Mouse (Mus musculus) MEL (cell line): ENCODE results near the gene Mmachc. TPM values are rescaled to one million over a fixed set of nuclear protein-coding genes. Genes with fewer than 3 reads are reported as not detected.
"Not testable (repeated sequence)": the region's sequence is repeated elsewhere in the genome, so short reads cannot be mapped to it uniquely, and the experiment has no call there.

Experiments used
- DNase-seq: peaks from one replicate; pipeline ENCODE4 v3.0.0; 2011; ENCODE audit warnings: low read depth, low spot score
- H3K27ac ChIP-seq: 2 replicates; pipeline ENCODE4 v1.5.1; 2012; ENCODE audit warnings: low read depth, mild to moderate bottlenecking, control low read depth, low read length, moderate library complexity; ENCODE audit not compliant: control insufficient read depth
- H3K27me3 ChIP-seq, 2 experiments: fragments of 150-350 bp in 1 of 2; sonication (generic) in 1 of 2; 2 replicates each; pipeline ENCODE4 v1.6.1; 2012; ENCODE audit warnings: low read length in 2 of 2, mild to moderate bottlenecking in 2 of 2, improper control_type of control experiment in 1 of 2, moderate library complexity in 1 of 2; ENCODE audit not compliant: insufficient read depth in 2 of 2, control insufficient read depth in 1 of 2
- H3K36me3 ChIP-seq, 2 experiments: 2 replicates each; pipeline ENCODE4 v1.6.1; 2012 to 2014; ENCODE audit warnings: low read length in 2 of 2, improper control_type of control experiment in 1 of 2, inconsistent platforms in 1 of 2, mild to moderate bottlenecking in 1 of 2; ENCODE audit not compliant: insufficient read depth in 2 of 2, control insufficient read depth in 1 of 2
- H3K4me1 ChIP-seq, 2 experiments: fragments of 150-350 bp in 1 of 2; sonication (generic) in 1 of 2; 2 replicates each; pipeline ENCODE4 v1.6.1; 2012; ENCODE audit warnings: low read length in 2 of 2, improper control_type of control experiment in 1 of 2, mild to moderate bottlenecking in 1 of 2; ENCODE audit not compliant: insufficient read depth in 2 of 2, control insufficient read depth in 1 of 2
- H3K4me3 ChIP-seq, 2 experiments: fragments of 150-350 bp in 1 of 2; sonication (generic) in 1 of 2; 2 replicates each; pipeline ENCODE4 v1.5.1; 2012; ENCODE audit warnings: low read depth in 2 of 2, low read length in 2 of 2, mild to moderate bottlenecking in 2 of 2, moderate library complexity in 2 of 2, control low read depth in 1 of 2, improper control_type of control experiment in 1 of 2; ENCODE audit not compliant: control insufficient read depth in 1 of 2, insufficient read depth in 1 of 2
- H3K79me2 ChIP-seq: 2 replicates; pipeline ENCODE4 v1.6.1; 2012; ENCODE audit warnings: mild to moderate bottlenecking, low read length, moderate library complexity; ENCODE audit not compliant: control insufficient read depth, poor library complexity, insufficient read depth
- H3K9ac ChIP-seq: 2 replicates; pipeline ENCODE4 v1.6.1; 2012; ENCODE audit warnings: low read depth, mild to moderate bottlenecking, control low read depth, low read length, moderate library complexity; ENCODE audit not compliant: control insufficient read depth, poor library complexity, severe bottlenecking
- H3K9me3 ChIP-seq: fragments of 150-350 bp; sonication (generic); replicated peaks from 2 replicates; pipeline ENCODE4 v1.6.1; 2012; ENCODE audit warnings: mild to moderate bottlenecking, low read length, improper control_type of control experiment, moderate library complexity; ENCODE audit not compliant: insufficient read depth
- CHD1 ChIP-seq: IDR thresholded peaks from 2 replicates; pipeline ENCODE4 v1.6.1; 2012; ENCODE audit warnings: low read depth, mild to moderate bottlenecking, inconsistent platforms, low read length, improper control_type of control experiment
- EP300 ChIP-seq, 2 experiments: IDR thresholded peaks; 2 replicates each; pipeline ENCODE4 v1.6.1; 2011; ENCODE audit warnings: improper control_type of control experiment in 2 of 2, low read length in 2 of 2, low read depth in 1 of 2, mild to moderate bottlenecking in 1 of 2
- ETS1 ChIP-seq: IDR thresholded peaks from 2 replicates; pipeline ENCODE4 v1.6.1; 2012; ENCODE audit warnings: low read depth, mild to moderate bottlenecking, inconsistent platforms, low read length, improper control_type of control experiment, moderate library complexity
- GABPA ChIP-seq: IDR thresholded peaks from 2 replicates; pipeline ENCODE4 v1.6.1; 2012; ENCODE audit warnings: low read depth, mild to moderate bottlenecking, inconsistent platforms, low read length, improper control_type of control experiment, moderate library complexity
- HCFC1 ChIP-seq: IDR thresholded peaks from 2 replicates; pipeline ENCODE4 v1.6.1; 2012; ENCODE audit warnings: low read depth, mild to moderate bottlenecking, inconsistent platforms, low read length, improper control_type of control experiment, moderate library complexity
- JUND ChIP-seq: IDR thresholded peaks from 2 replicates; pipeline ENCODE4 v1.6.1; 2011; ENCODE audit warnings: low read depth, mild to moderate bottlenecking, improper control_type of control experiment, low read length
- MAFK ChIP-seq: IDR thresholded peaks from 2 replicates; pipeline ENCODE4 v1.6.1; 2011; ENCODE audit warnings: low read depth, mild to moderate bottlenecking, low read length, improper control_type of control experiment, borderline replicate concordance
- MAX ChIP-seq: IDR thresholded peaks from 2 replicates; pipeline ENCODE4 v1.6.1; 2011; ENCODE audit warnings: low read length, improper control_type of control experiment
- MAZ ChIP-seq: IDR thresholded peaks from 2 replicates; pipeline ENCODE4 v1.6.1; 2012; ENCODE audit warnings: low read depth, mild to moderate bottlenecking, inconsistent platforms, low read length, improper control_type of control experiment
- MYC ChIP-seq: IDR thresholded peaks from 2 replicates; pipeline ENCODE4 v1.6.1; 2011; ENCODE audit warnings: low read depth, mild to moderate bottlenecking, low read length, improper control_type of control experiment, moderate library complexity
- POLR2A ChIP-seq, 2 experiments: IDR thresholded peaks; 2 replicates each; pipeline ENCODE4 v1.6.1; 2011 to 2012; ENCODE audit warnings: low read length in 2 of 2, mild to moderate bottlenecking in 2 of 2, control low read depth in 1 of 2, improper control_type of control experiment in 1 of 2, low read depth in 1 of 2, moderate library complexity in 1 of 2; ENCODE audit not compliant: control insufficient read depth in 1 of 2, insufficient read depth in 1 of 2, poor library complexity in 1 of 2
- POLR2AphosphoS2 ChIP-seq: IDR thresholded peaks from 2 replicates; pipeline ENCODE4 v1.6.1; 2011; ENCODE audit warnings: low read length, improper control_type of control experiment
- POLR2AphosphoS5 ChIP-seq: IDR thresholded peaks from 2 replicates; pipeline ENCODE4 v1.6.1; 2012; ENCODE audit warnings: low read depth, borderline replicate concordance, mild to moderate bottlenecking, inconsistent platforms, low read length, moderate library complexity, mixed read lengths
- RAD21 ChIP-seq: IDR thresholded peaks from 2 replicates; pipeline ENCODE4 v1.6.1; 2011; ENCODE audit warnings: mild to moderate bottlenecking, low read depth, low read length, improper control_type of control experiment
- RCOR1 ChIP-seq: IDR thresholded peaks from 2 replicates; pipeline ENCODE4 v1.6.1; 2012; ENCODE audit warnings: low read depth, mild to moderate bottlenecking, inconsistent platforms, low read length, improper control_type of control experiment
- SIN3A ChIP-seq: IDR thresholded peaks from 2 replicates; pipeline ENCODE4 v1.6.1; 2012; ENCODE audit warnings: low read length, improper control_type of control experiment, inconsistent platforms
- SMC3 ChIP-seq: IDR thresholded peaks from 2 replicates; pipeline ENCODE4 v1.6.1; 2011; ENCODE audit warnings: low read depth, low read length, improper control_type of control experiment
- TCF12 ChIP-seq: IDR thresholded peaks from 2 replicates; pipeline ENCODE4 v1.6.1; 2014; ENCODE audit warnings: low read depth, mild to moderate bottlenecking, inconsistent platforms, low read length, improper control_type of control experiment, moderate library complexity
- UBTF ChIP-seq: IDR thresholded peaks from 2 replicates; pipeline ENCODE4 v1.6.1; 2012; ENCODE audit warnings: low read depth, mild to moderate bottlenecking, inconsistent platforms, low read length, improper control_type of control experiment, moderate library complexity, borderline replicate concordance; ENCODE audit not compliant: insufficient read depth
- ZC3H11A ChIP-seq: IDR thresholded peaks from 2 replicates; pipeline ENCODE4 v1.6.1; 2012; ENCODE audit warnings: low read depth, mild to moderate bottlenecking, inconsistent platforms, low read length, improper control_type of control experiment
- ZKSCAN1 ChIP-seq: IDR thresholded peaks from 2 replicates; pipeline ENCODE4 v1.6.1; 2012; ENCODE audit warnings: low read depth, mild to moderate bottlenecking, inconsistent platforms, low read length, improper control_type of control experiment, moderate library complexity
- ZNF384 ChIP-seq: IDR thresholded peaks from 2 replicates; pipeline ENCODE4 v1.6.1; 2012; ENCODE audit warnings: low read depth, mild to moderate bottlenecking, inconsistent platforms, low read length, improper control_type of control experiment
- polyA plus RNA-seq, 2 experiments: library from polyadenylated mRNA; stranded (reverse) in 1 of 2; unstranded in 1 of 2; fragments of >175 nt in 1 of 2; fragments of >200 nt in 1 of 2; gene quantifications; 2 replicates each; pipeline versions ENCODE4 v1.2.1 to v1.2.4; 2012; ENCODE audit warnings: low replicate concordance in 2 of 2, low read depth in 1 of 2; ENCODE audit not compliant: insufficient read length in 2 of 2, insufficient read depth in 1 of 2, missing spikeins in 1 of 2
- total RNA-seq: library from RNA; depleted of rRNA; stranded (reverse); fragments of 300-350 nt; gene quantifications from 2 replicates; pipeline ENCODE4 v1.2.3, GENCODE M21; 2012

Gene Mmachc
- total and polyA plus RNA-seq, 3 experiments: 15.1 to 22.8 TPM; not detected in 1

GRCm38 (mm10) chr4:116683957-116684356 lies 24.2 kb downstream of the Mmachc start (continued):
- 0 out of 2 replicates have a peak, but pooled peaks have one; percentile 24 for TF ChIP-seq MAFK
- TF ChIP-seq POLR2A (IDR thresholded peaks at IDR 0.05; ENCODE audit: control insufficient read depth in 1 of 2, insufficient read depth in 1 of 2, low read depth in 1 of 2, low read length in 2 of 2, poor library complexity in 1 of 2): no peak
- TF ChIP-seq POLR2AphosphoS2: no peak
- peak; percentile 77 for TF ChIP-seq SIN3A
- no peak for TF ChIP-seq UBTF
- no peak for TF ChIP-seq ZC3H11A
- no peak for TF ChIP-seq MAZ
- TF ChIP-seq MAX: no peak
- TF ChIP-seq ZKSCAN1: no peak
- TF ChIP-seq HCFC1: no peak
- TF ChIP-seq EP300 (IDR thresholded peaks at IDR 0.05; ENCODE audit: low read depth in 1 of 2, low read length in 2 of 2): peak; percentile 83 to 88
- TF ChIP-seq ETS1: no peak; the same call in 1 of the 2 replicates
- TF ChIP-seq CHD1: no peak
- TF ChIP-seq MYC: 0 out of 2 replicates have a peak, but pooled peaks have one; percentile 11
- no peak for TF ChIP-seq SMC3
- no peak for TF ChIP-seq RAD21
- TF ChIP-seq GABPA: no peak
- no peak for TF ChIP-seq ZNF384
- TF ChIP-seq TCF12: peak; percentile 92
- no peak for TF ChIP-seq POLR2AphosphoS5
- TF ChIP-seq RCOR1: peak; percentile 95
- TF ChIP-seq JUND: no peak

- peak; percentile 59; the same call in 1 of the 2 replicates for TF ChIP-seq MAFK
- peaks cover 6 to 18% of the 10 kb centered on the region in 2 experiments; a peak in 3 of 4 replicates for H3K4me1 ChIP-seq
- H3K79me2 ChIP-seq, H3K9me3 ChIP-seq, H3K27me3 ChIP-seq, H3K4me3 ChIP-seq, H3K27ac ChIP-seq, H3K9ac ChIP-seq, DNase-seq: not testable (repeated sequence)
- H3K36me3 ChIP-seq: peaks cover 0 to 22% of the 10 kb centered on the region in 2 experiments; a peak in 2 of 4 replicates
These were observed 27.7 kb downstream of the Mmachc start for GRCm38 (mm10) chr4:116680521-116680920.
